Comparison of ENCODE assay signal across 13 mouse cellular contexts in the genomic region with DNA sequence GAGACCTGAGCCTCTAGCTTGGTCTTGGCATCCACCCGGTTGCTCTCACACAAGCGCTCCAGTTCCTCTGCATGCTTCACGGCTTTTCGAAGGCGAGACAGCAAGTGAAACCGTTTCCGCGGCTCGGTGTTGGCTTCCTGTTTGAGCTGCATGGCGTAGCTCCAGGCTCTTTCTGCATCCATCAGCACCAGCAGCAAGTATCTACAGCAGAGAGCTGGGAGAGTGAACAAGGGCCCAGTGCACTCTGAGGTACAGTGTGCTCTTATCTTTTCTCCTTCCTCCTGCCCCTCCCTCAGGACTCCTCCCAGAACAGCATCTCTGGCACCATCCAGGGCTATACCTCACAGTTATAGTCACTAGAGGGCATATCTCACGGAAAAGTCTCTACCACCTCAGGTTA. TPM values are rescaled to one million over a fixed set of nuclear protein-coding genes. Genes with fewer than 3 reads are reported as not detected.
DNase-seq lines count a peak whose midpoint lies in the region; ATAC-seq lines count a peak whose summit lies in the region.
"Had no signal": no experiment of that assay in that cellular context is flagged by ENCODE, and none has a peak within 500 bp of the region (broad histone marks: within the 10 kb centered on the region; RNA-seq: fewer than 3 reads in every experiment).

No protein-coding gene starts in this region.

- H3K36me3 ChIP-seq in liver, embryonic 12.5 days, result peaks cover 99% of the 10 kb centered on the region
- peaks cover 100% of the 10 kb centered on the region for H3K36me3 ChIP-seq in hindbrain, embryonic 10.5 days

- intact Hi-C loops in left cerebral cortex, postnatal 14 days (cut with DNase I), result no loop called here

- no peak overlapping the region for H3K9ac ChIP-seq in liver, embryonic 12.5 days
- H3K9ac ChIP-seq: embryonic facial prominence, embryonic 12.5 days had no signal

- H3K27me3 ChIP-seq in liver, embryonic 12.5 days (replicated peaks), result no peaks in the 10 kb centered on the region
- no peaks in the 10 kb centered on the region for H3K27me3 ChIP-seq in hindbrain, embryonic 10.5 days (ENCODE audit: insufficient read depth, poor library complexity, severe bottlenecking)
- H3K27me3 ChIP-seq: embryonic facial prominence, embryonic 12.5 days had no signal

- H3K4me2 ChIP-seq in liver, embryonic 12.5 days, result no peak overlapping the region
- H3K4me2 ChIP-seq: embryonic facial prominence, embryonic 12.5 days had no signal

- ATAC-seq in liver, embryonic 12.5 days, result peak; percentile 85
- ATAC-seq: lung, postnatal 0 days had no signal

- H3K9me3 ChIP-seq in liver, embryonic 12.5 days (replicated peaks), result no peaks in the 10 kb centered on the region
- H3K9me3 ChIP-seq in hindbrain, embryonic 10.5 days, result no peaks in the 10 kb centered on the region
- H3K9me3 ChIP-seq: embryonic facial prominence, embryonic 12.5 days had no signal

- H3K27ac ChIP-seq in liver, embryonic 12.5 days, result peak overlapping the region; percentile 37; the same call in 1 of the 2 replicates
- H3K27ac ChIP-seq in hindbrain, embryonic 10.5 days, result no peak overlapping the region
- H3K27ac ChIP-seq: embryonic facial prominence, embryonic 12.5 days had no signal

- H3K4me3 ChIP-seq in liver, embryonic 12.5 days, result no peak overlapping the region
- H3K4me3 ChIP-seq in hindbrain, embryonic 10.5 days, result no peak overlapping the region
- H3K4me3 ChIP-seq: embryonic facial prominence, embryonic 12.5 days had no signal

- WGBS in liver, embryonic 12.5 days (ENCODE audit: insufficient replicate concordance), result 78% methylated on average over 11 of the region's 11 CpGs
- 95% methylated on average over 11 of the region's 11 CpGs for WGBS in hindbrain, embryonic 10.5 days

- DNase-seq in left cerebral cortex, postnatal 14 days (ENCODE audit: low spot score in 2 of 2), result peak; percentile 52 to 55
- DNase-seq in left cerebral cortex, adult 8-10 months (ENCODE audit: low spot score in 2 of 2), result no peak
- DNase-seq in brain, adult 2 months (ENCODE audit: low read depth, low spot score), result peak; percentile 53
- DNase-seq in right cerebral cortex, postnatal 4 days, result peak; percentile 32
- no peak for DNase-seq in hindbrain, embryonic 10.5 days (ENCODE audit: low spot score)
- DNase-seq in kidney, postnatal 10 days, result no peak
- DNase-seq in ovary, postnatal 14 days (ENCODE audit: low spot score), result no peak
- DNase-seq: cerebellum, adult 8-10 months; heart, postnatal 4 days had no signal

- peaks cover 29% of the 10 kb centered on the region for H3K4me1 ChIP-seq in liver, embryonic 12.5 days
- H3K4me1 ChIP-seq in hindbrain, embryonic 10.5 days (replicated peaks), result no peaks in the 10 kb centered on the region
- H3K4me1 ChIP-seq: embryonic facial prominence, embryonic 12.5 days had no signal

RNA-seq across cellular contexts. Expression of a gene that starts 8.7 kb away (rescaled TPM):
- 10 to 100 TPM; 52.0 to 56.4 TPM for total RNA-seq in left cerebral cortex, postnatal 14 days (2021)
- total RNA-seq in left cerebral cortex, adult 8-10 months (2022), result 10 to 100 TPM; 66.5 to 72.8 (median 70.5) TPM
- 66.4 and 66.8 TPM in 2 replicates for polyA plus RNA-seq in liver, embryonic 12.5 days (2016; fragmentation: Nextera tagmentation; extraction: Ambion mirVana)
- 96.2 and 100 TPM in 2 replicates for polyA plus RNA-seq in hindbrain, embryonic 10.5 days (2016; fragmentation: Nextera tagmentation; extraction: Ambion mirVana)

RNA-seq across cellular contexts. Expression of a gene that starts 15.4 kb away (rescaled TPM):
- under 1 TPM in 1 of 2 experiments, not detected in 1; 0.18 TPM for total RNA-seq in left cerebral cortex, postnatal 14 days (2021)
- total RNA-seq in left cerebral cortex, adult 8-10 months (2022), result not detected
- not detected in 2 replicates for polyA plus RNA-seq in liver, embryonic 12.5 days (2016; fragmentation: Nextera tagmentation; extraction: Ambion mirVana)
- polyA plus RNA-seq in hindbrain, embryonic 10.5 days (2016; fragmentation: Nextera tagmentation; extraction: Ambion mirVana), result 0.11 and 0.33 TPM in 2 replicates
- total RNA-seq: heart, postnatal 4 days had no signal
- polyA plus RNA-seq: kidney, embryonic 14.5 days; lung, postnatal 0 days had no signal

RNA-seq across cellular contexts. Expression of a gene that starts 27.5 kb away (rescaled TPM):
- total RNA-seq in left cerebral cortex, postnatal 14 days (2021), result under 1 TPM; 0.68 to 0.97 TPM
- total RNA-seq in left cerebral cortex, adult 8-10 months (2022), result 1 to 10 TPM; 2.1 to 2.8 (median 2.5) TPM
- polyA plus RNA-seq in liver, embryonic 12.5 days (2016; fragmentation: Nextera tagmentation; extraction: Ambion mirVana), result 0.30 and 0.31 TPM in 2 replicates
- 0.35 and 0.76 TPM in 2 replicates for polyA plus RNA-seq in hindbrain, embryonic 10.5 days (2016; fragmentation: Nextera tagmentation; extraction: Ambion mirVana)

RNA-seq across cellular contexts. Expression of a gene that starts 41.7 kb away (rescaled TPM):
- total RNA-seq in left cerebral cortex, postnatal 14 days (2021), result 100 to 1,000 TPM in 1 of 2 experiments, 10 to 100 TPM in 1; 92.7 to 115 TPM
- total RNA-seq in left cerebral cortex, adult 8-10 months (2022), result 100 to 1,000 TPM in 3 of 4 experiments, 10 to 100 TPM in 1; 99.6 to 115 (median 106) TPM
- 29.7 and 31.8 TPM in 2 replicates for polyA plus RNA-seq in liver, embryonic 12.5 days (2016; fragmentation: Nextera tagmentation; extraction: Ambion mirVana)
- 52.2 and 79.2 TPM in 2 replicates for polyA plus RNA-seq in hindbrain, embryonic 10.5 days (2016; fragmentation: Nextera tagmentation; extraction: Ambion mirVana)

Comparison
In these comparisons a context has a peak if more than half of its experiments do, and no peak if none do; other contexts are left out.
1. DNase-seq: peak in left cerebral cortex, postnatal 14 days (2 of 2), brain, adult 2 months (single experiment) and right cerebral cortex, postnatal 4 days (single experiment); none in left cerebral cortex, adult 8-10 months (0 of 2), hindbrain, embryonic 10.5 days (single experiment), kidney, postnatal 10 days (single experiment) and ovary, postnatal 14 days (single experiment).